Mouse (Mus musculus): Measurements from ENCODE around the gene Tcf20. TPM values are rescaled to one million over a fixed set of nuclear protein-coding genes. Genes with fewer than 3 reads are reported as not detected.

Tcf20 gene
- polyA plus RNA-seq, 1 experiment from 2014 or later, result 15.1 TPM

DNA sequence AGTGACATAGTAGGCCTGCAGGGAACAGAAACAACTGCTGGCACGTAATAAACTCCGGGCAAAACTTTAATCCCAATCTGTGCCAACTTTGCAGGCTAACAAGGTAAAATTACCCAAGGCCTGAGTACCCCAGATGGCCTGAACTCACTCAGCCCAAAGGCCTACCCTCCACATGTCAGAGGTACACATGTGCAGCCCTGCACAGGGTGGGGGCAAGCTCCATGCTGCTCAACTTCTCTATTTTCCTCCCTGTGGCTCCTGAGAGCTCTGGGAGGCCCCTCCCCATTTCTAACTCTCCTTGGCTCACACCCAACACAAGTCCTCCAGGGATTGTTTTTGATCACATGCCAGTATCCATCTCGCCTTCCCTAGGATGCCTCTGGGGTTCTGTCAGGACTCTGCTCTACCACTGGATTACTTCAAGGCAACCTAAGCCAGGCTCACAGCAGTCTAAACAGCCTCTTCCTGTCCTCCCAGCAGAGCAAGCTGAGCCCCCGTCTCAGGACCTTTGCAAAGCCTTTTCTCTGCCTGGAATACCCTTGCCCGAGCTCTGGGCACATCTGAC, 50.2 kb downstream of the Tcf20 start:
- WGBS, result 45% methylated on average over 5 of the region's 5 CpGs
- no peak overlapping the region for H3K4me3 ChIP-seq (ENCODE audit: low read depth, low read length)
- H3K4me2 ChIP-seq (ENCODE audit: low read depth, low read length), result no peak overlapping the region
- peaks cover 13% of the 10 kb centered on the region for H3K4me1 ChIP-seq (ENCODE audit: control insufficient read depth, insufficient read depth, low read length)
- DNase-seq (ENCODE audit: low spot score) (peak; percentile 63), ATAC-seq (replicated peaks; ENCODE audit: insufficient number of reproducible peaks, low FRiP score, low TSS enrichment, low read depth) (peak; percentile 37)
- no peaks in the 10 kb centered on the region for H3K27me3 ChIP-seq (ENCODE audit: control insufficient read depth, insufficient read depth, low read length)
- peak overlapping the region; percentile 4; the same call in 1 of the 2 replicates for H3K9ac ChIP-seq (replicated peaks; ENCODE audit: low read length)
- no peaks in the 10 kb centered on the region for H3K36me3 ChIP-seq (replicated peaks; ENCODE audit: control insufficient read depth, insufficient read depth, low read depth, low read length)
- peak overlapping the region; percentile 72 for H3K27ac ChIP-seq (replicated peaks; ENCODE audit: low read depth, low read length)
- no peaks in the 10 kb centered on the region for H3K9me3 ChIP-seq (replicated peaks; ENCODE audit: control insufficient read depth, low read length)

DNA sequence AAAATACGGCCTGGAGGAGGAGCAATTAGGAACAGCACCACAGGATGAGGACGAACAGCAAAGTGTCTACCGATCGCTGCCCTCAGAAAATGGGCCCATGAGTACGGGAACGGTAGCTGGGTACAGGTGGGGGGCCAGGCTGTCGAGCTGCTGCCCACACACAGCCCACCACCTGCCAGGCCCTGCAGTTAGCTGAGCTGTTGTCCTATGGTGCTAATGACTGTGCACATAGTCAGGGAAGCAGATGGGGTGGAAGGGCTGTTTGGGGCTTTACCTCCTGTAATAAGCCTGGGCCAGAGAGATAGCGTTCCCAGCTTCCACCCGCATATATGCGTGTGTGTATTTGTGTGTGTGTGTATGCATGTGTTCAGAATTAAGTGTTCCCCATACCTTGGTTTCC, 52.7 kb downstream of the Tcf20 start:
- no peak overlapping the region for H3K9ac ChIP-seq (replicated peaks; ENCODE audit: low read length)
- peaks cover 14% of the 10 kb centered on the region for H3K4me1 ChIP-seq (ENCODE audit: control insufficient read depth, insufficient read depth, low read length)
- H3K4me2 ChIP-seq (ENCODE audit: low read depth, low read length), result no peak overlapping the region
- no peaks in the 10 kb centered on the region for H3K27me3 ChIP-seq (ENCODE audit: control insufficient read depth, insufficient read depth, low read length)
- no peak overlapping the region for H3K27ac ChIP-seq (replicated peaks; ENCODE audit: low read depth, low read length)
- ATAC-seq (replicated peaks; ENCODE audit: insufficient number of reproducible peaks, low FRiP score, low TSS enrichment, low read depth) (no peak), DNase-seq (ENCODE audit: low spot score) (no peak)
- H3K36me3 ChIP-seq (replicated peaks; ENCODE audit: control insufficient read depth, insufficient read depth, low read depth, low read length), result no peaks in the 10 kb centered on the region
- H3K4me3 ChIP-seq (ENCODE audit: low read depth, low read length), result no peak overlapping the region
- WGBS, result 78% methylated on average over 10 of the region's 10 CpGs
- H3K9me3 ChIP-seq (replicated peaks; ENCODE audit: control insufficient read depth, low read length), result no peaks in the 10 kb centered on the region

DNA sequence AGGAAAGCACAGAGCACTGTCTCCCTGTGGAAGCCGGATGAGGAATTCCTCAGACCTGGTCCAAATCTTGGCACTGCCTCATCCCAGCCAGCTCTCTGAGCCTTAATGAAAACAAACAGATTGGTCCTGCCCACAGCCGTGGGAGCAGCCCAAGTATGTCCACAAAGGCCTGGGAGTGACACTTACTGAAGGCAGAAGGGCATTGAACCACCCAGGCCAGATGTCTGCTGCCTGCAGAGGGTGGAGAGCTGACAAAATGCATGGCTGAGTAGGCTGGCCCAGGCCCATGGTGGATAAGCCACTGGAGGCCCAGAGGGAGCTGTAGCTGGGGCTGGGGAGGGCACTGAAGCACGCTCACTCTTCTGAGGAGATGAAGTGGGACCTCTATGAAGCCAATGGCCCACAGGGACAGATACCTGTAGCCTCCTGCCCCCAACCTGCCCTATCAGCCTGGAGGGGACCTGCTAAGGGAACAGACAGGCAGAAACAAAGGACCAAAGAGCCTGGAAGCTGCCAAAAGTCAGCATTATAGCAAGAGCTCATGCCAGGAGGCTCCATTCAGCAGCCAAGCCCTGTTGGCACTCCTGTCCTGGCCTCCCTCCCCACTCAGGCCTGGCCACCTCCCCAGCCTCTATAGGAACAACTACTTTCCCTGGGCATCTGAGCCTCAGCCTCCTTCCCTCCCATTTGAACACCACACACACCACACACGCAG, 54.6 kb downstream of the Tcf20 start:
- ATAC-seq (replicated peaks; ENCODE audit: insufficient number of reproducible peaks, low FRiP score, low TSS enrichment, low read depth), result no peak
- Histone ChIP-seq H3K9me3 (replicated peaks; ENCODE audit: control insufficient read depth, low read length) (no peaks in the 10 kb centered on the region), H3K27ac (replicated peaks; ENCODE audit: low read depth, low read length) (no peak overlapping the region; the same call in 1 of the 2 replicates), H3K9ac (replicated peaks; ENCODE audit: low read length) (0 out of 2 replicates have a peak overlapping the region, but pooled peaks have one; percentile 28), H3K27me3 (ENCODE audit: control insufficient read depth, insufficient read depth, low read length) (no peaks in the 10 kb centered on the region), H3K4me1 (ENCODE audit: control insufficient read depth, insufficient read depth, low read length) (peaks cover 26% of the 10 kb centered on the region), H3K4me3 (ENCODE audit: low read depth, low read length) (no peak overlapping the region), H3K36me3 (replicated peaks; ENCODE audit: control insufficient read depth, insufficient read depth, low read depth, low read length) (no peaks in the 10 kb centered on the region), H3K4me2 (ENCODE audit: low read depth, low read length) (no peak overlapping the region)
- DNase-seq (ENCODE audit: low spot score), result no peak
- WGBS, result 46% methylated on average over 4 of the region's 4 CpGs

DNA sequence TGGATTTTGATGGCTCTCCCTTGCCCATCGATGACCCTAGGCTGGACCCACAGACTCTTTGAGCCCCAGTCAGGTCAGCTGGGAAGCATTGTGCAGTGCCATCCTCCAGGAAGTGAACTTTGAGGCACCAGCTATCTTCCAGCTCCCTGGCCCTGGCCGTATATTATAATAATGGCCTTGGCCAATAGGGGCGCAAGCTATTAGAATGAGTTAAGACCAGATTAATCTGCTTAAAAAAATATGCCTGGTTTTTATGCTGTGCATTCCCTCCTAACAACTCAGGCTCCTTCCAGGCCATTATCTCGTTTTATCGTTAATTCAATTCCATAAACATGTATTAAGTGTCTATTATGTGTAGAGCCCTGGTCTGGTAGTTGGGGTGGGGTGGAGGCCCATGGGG, 56.2 kb downstream of the Tcf20 start:
- WGBS, result 86% methylated on average over 5 of the region's 5 CpGs
- H3K4me1 ChIP-seq (ENCODE audit: control insufficient read depth, insufficient read depth, low read length), result peaks cover 23% of the 10 kb centered on the region
- H3K9ac ChIP-seq (replicated peaks; ENCODE audit: low read length), result no peak overlapping the region
- no peak overlapping the region for H3K4me2 ChIP-seq (ENCODE audit: low read depth, low read length)
- H3K27me3 ChIP-seq (ENCODE audit: control insufficient read depth, insufficient read depth, low read length), result no peaks in the 10 kb centered on the region; the same call in 1 of the 2 replicates
- no peak for DNase-seq (ENCODE audit: low spot score)
- H3K27ac ChIP-seq (replicated peaks; ENCODE audit: low read depth, low read length), result no peak overlapping the region
- H3K9me3 ChIP-seq (replicated peaks; ENCODE audit: control insufficient read depth, low read length), result no peaks in the 10 kb centered on the region
- no peaks in the 10 kb centered on the region for H3K36me3 ChIP-seq (replicated peaks; ENCODE audit: control insufficient read depth, insufficient read depth, low read depth, low read length)
- no peak overlapping the region for H3K4me3 ChIP-seq (ENCODE audit: low read depth, low read length)
- ATAC-seq (replicated peaks; ENCODE audit: insufficient number of reproducible peaks, low FRiP score, low TSS enrichment, low read depth), result no peak

DNA sequence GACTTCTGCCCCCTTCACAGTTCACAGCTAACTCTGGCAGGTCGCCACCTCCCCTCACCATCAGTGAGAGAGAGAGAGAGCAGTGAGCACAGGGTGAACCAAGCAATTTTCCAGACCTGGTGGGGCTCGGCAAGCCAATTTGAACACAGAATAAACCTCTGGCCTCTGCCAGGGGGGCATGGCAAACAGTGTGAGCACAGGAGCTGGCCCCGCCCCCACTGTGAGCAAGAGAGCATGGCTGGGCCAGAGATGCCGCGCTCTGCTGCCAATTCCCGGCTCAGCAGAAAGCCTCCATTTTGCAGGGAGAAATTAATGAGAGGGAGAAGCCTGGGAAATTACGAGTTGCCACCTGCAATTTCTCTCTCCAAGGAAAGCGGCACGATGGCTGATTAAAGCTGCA, 58.1 kb downstream of the Tcf20 start:
- Histone ChIP-seq H3K9me3 (replicated peaks; ENCODE audit: control insufficient read depth, low read length) (no peaks in the 10 kb centered on the region), H3K27ac (replicated peaks; ENCODE audit: low read depth, low read length) (no peak overlapping the region), H3K4me2 (ENCODE audit: low read depth, low read length) (no peak overlapping the region), H3K27me3 (ENCODE audit: control insufficient read depth, insufficient read depth, low read length) (no peaks in the 10 kb centered on the region; the same call in 1 of the 2 replicates), H3K4me3 (ENCODE audit: low read depth, low read length) (no peak overlapping the region), H3K36me3 (replicated peaks; ENCODE audit: control insufficient read depth, insufficient read depth, low read depth, low read length) (no peaks in the 10 kb centered on the region), H3K4me1 (ENCODE audit: control insufficient read depth, insufficient read depth, low read length) (peaks cover 33% of the 10 kb centered on the region), H3K9ac (replicated peaks; ENCODE audit: low read length) (no peak overlapping the region)
- WGBS, result 35% methylated on average over 9 of the region's 9 CpGs
- ATAC-seq (replicated peaks; ENCODE audit: insufficient number of reproducible peaks, low FRiP score, low TSS enrichment, low read depth) (no peak), DNase-seq (ENCODE audit: low spot score) (peak; percentile 33)

DNA sequence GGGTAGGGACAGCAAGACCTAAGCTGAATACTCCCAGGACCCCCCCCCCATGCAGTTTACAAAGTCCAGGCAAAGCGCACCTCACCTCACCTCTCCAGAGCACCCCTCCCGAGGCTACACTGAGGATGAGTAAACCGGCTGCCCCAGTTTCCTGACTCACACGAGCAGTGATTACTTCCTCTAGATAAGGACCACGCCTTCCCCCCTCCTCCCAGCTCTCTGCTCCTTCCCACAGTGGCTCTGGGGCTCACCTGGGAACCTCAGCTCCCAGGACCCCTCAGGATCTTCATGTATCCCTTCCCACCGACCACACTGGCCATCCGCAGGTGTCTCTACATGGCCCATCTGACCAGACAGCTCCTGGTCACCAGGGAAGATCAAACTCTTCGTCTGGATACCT, 58.8 kb downstream of the Tcf20 start:
- Histone ChIP-seq H3K4me1 (ENCODE audit: control insufficient read depth, insufficient read depth, low read length) (peaks cover 39% of the 10 kb centered on the region), H3K36me3 (replicated peaks; ENCODE audit: control insufficient read depth, insufficient read depth, low read depth, low read length) (no peaks in the 10 kb centered on the region), H3K27ac (replicated peaks; ENCODE audit: low read depth, low read length) (no peak overlapping the region), H3K27me3 (ENCODE audit: control insufficient read depth, insufficient read depth, low read length) (no peaks in the 10 kb centered on the region; the same call in 1 of the 2 replicates), H3K9ac (replicated peaks; ENCODE audit: low read length) (no peak overlapping the region), H3K4me2 (ENCODE audit: low read depth, low read length) (no peak overlapping the region; the same call in 1 of the 2 replicates), H3K4me3 (ENCODE audit: low read depth, low read length) (no peak overlapping the region), H3K9me3 (replicated peaks; ENCODE audit: control insufficient read depth, low read length) (no peaks in the 10 kb centered on the region)
- DNase-seq (ENCODE audit: low spot score) (no peak), ATAC-seq (replicated peaks; ENCODE audit: insufficient number of reproducible peaks, low FRiP score, low TSS enrichment, low read depth) (no peak)
- WGBS, result 50% methylated on average over 8 of the region's 8 CpGs

DNA sequence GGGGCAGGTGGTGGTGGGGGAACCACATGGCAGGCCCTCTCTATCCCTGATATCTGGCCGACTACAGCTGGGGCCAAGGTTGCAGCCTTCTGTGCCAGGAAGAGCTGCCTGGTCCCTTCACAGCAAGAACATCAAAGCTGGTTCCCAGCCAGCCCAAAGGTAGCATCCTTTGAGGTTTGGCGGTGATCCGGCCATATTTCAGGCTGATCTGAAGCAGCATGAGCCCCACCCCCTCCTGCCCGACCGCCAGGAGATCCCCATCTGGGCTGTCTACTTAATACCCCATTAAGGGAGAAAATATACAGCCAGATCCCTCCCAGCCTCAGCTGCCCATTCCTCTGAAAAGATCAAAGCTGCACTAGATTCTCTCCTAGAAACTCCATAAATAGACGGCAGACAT, 59.6 kb downstream of the Tcf20 start:
- no peaks in the 10 kb centered on the region; the same call in 1 of the 2 replicates for H3K27me3 ChIP-seq (ENCODE audit: control insufficient read depth, insufficient read depth, low read length)
- peak; percentile 46 for DNase-seq (ENCODE audit: low spot score)
- H3K27ac ChIP-seq (replicated peaks; ENCODE audit: low read depth, low read length), result no peak overlapping the region

DNA sequence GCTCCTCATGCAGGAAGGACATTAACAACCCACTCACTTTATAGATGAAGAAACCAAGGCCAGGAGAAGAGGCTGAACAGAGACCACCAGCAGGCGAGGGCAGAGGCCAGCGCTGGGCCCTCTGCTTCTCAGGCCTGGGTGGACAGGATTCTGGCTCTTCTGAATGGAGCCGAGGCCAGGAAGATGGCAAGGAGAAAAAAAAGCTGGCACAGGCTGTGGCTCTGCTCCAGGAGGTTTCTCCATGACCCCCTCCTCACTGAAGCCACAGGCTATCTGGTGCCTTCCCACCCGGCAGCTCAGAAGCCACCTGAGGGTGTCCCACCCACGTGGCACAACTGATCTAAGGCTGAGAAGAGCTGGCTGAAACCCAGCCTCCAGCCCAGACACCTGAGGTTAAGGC, 60.6 kb downstream of the Tcf20 start:
- H3K4me1 ChIP-seq (ENCODE audit: control insufficient read depth, insufficient read depth, low read length), result peaks cover 41% of the 10 kb centered on the region

More for the DNA sequence above, 59.6 kb downstream of the Tcf20 start:
- no peak for ATAC-seq (replicated peaks; ENCODE audit: insufficient number of reproducible peaks, low FRiP score, low TSS enrichment, low read depth)
- H3K4me2 ChIP-seq (ENCODE audit: low read depth, low read length), result no peak overlapping the region
- no peaks in the 10 kb centered on the region for H3K36me3 ChIP-seq (replicated peaks; ENCODE audit: control insufficient read depth, insufficient read depth, low read depth, low read length)
- 25% methylated on average over 6 of the region's 6 CpGs for WGBS
- no peaks in the 10 kb centered on the region for H3K9me3 ChIP-seq (replicated peaks; ENCODE audit: control insufficient read depth, low read length)
- no peak overlapping the region for H3K4me3 ChIP-seq (ENCODE audit: low read depth, low read length)
- H3K9ac ChIP-seq (replicated peaks; ENCODE audit: low read length), result no peak overlapping the region
- peaks cover 41% of the 10 kb centered on the region for H3K4me1 ChIP-seq (ENCODE audit: control insufficient read depth, insufficient read depth, low read length)

More for the DNA sequence above, 60.6 kb downstream of the Tcf20 start:
- Histone ChIP-seq H3K27me3 (ENCODE audit: control insufficient read depth, insufficient read depth, low read length) (no peaks in the 10 kb centered on the region; the same call in 1 of the 2 replicates), H3K27ac (replicated peaks; ENCODE audit: low read depth, low read length) (no peak overlapping the region), H3K9me3 (replicated peaks; ENCODE audit: control insufficient read depth, low read length) (no peaks in the 10 kb centered on the region), H3K4me3 (ENCODE audit: low read depth, low read length) (no peak overlapping the region), H3K36me3 (replicated peaks; ENCODE audit: control insufficient read depth, insufficient read depth, low read depth, low read length) (no peaks in the 10 kb centered on the region), H3K9ac (replicated peaks; ENCODE audit: low read length) (no peak overlapping the region), H3K4me2 (ENCODE audit: low read depth, low read length) (no peak overlapping the region)
- 67% methylated on average over 5 of the region's 5 CpGs for WGBS
- ATAC-seq (replicated peaks; ENCODE audit: insufficient number of reproducible peaks, low FRiP score, low TSS enrichment, low read depth) (no peak), DNase-seq (ENCODE audit: low spot score) (no peak)
